Mouse (Mus musculus) common myeloid progenitor, adult 5-6 weeks (primary cell): ENCODE measurements around the gene Dnajc28. TPM values are rescaled to one million over a fixed set of nuclear protein-coding genes. Genes with fewer than 3 reads are reported as not detected.
A peak's percentile ranks its signal among the peaks of the same experiment; 100 is the strongest.

ENCODE experiments used
- ATAC-seq: replicated peaks from 2 replicates; pipeline ENCODE4 v1.8.0; 2016; ENCODE audit warnings: low read depth, mild to moderate bottlenecking, moderate TSS enrichment, inconsistent platforms; ENCODE audit not compliant: poor library complexity, severe bottlenecking
- total RNA-seq: library from RNA; stranded (forward); fragments of 200-1000, 187-1606 nt; gene quantifications from 2 replicates; pipeline ENCODE4 v1.2.3, GENCODE M21; 2017

Dnajc28 gene
- total RNA-seq, 1 experiment from 2014 or later = 7.4 TPM

DNA sequence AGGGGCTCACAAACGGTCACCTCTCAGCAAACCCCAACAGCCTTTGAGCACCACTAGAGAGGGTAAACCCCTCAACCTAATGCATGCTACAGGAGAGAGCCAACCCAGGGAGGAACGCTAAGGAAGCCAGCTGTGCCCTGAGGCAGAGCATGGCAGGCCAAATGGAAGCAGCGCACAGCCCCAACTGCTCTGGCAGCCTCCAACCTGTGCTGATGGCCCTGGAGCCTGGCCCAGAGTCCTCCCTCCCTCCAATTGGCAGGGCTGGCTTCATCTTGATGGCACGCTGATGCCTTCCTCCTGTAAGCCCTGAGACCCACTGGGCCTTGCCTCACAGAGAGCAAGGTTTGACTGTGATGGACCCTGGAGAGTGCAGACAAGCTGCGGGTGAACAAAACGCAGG, 23.8 kb downstream of the Dnajc28 start:
- ATAC-seq = no peak

DNA sequence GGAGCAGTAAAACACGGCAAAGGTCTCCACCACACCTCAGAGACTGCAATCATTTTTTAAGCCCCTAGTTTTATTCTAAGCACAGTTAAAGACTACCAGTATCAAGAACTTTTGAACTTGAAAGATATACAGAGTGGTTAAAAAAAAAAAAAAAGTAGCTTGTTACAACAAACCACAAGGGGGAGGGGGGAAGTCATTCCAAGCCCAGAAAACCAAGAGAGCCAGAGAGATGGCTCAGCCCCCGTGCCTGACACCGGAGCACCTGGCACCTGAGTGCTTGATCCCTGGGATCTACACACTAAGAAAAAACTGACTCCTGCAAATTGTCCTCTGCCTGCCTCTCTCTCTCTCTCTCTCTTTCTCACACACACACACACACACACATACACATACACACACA, 25.6 kb downstream of the Dnajc28 start:
- no peak for ATAC-seq

- ATAC-seq = no peak
Measured at GRCm38 (mm10) chr16:91592162-91592561, 26.7 kb downstream of the Dnajc28 start.

DNA sequence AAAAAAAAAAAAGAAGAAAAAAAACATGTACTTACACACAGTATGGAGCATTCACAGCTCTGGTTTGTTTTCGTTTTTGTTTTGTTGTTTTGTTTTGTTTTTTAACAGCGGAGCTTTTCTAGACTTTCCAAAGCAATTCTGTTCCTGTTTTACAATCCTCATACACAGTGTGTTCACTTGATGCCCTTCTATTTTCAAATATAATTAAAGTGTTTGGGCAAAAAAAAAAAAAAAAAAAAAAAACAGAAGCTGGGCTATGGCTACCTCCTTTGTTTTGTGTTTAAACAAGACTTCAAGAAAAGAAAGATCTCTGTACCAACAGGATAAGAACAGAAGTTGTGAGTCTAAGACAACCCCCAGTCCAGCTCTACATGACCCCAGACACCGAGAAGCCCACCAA, 30.1 kb downstream of the Dnajc28 start:
- no peak for ATAC-seq

- ATAC-seq = peak; percentile 56; the same call in 1 of the 2 replicates
Measured at GRCm38 (mm10) chr16:91587730-91588453, 30.9 kb downstream of the Dnajc28 start.

DNA sequence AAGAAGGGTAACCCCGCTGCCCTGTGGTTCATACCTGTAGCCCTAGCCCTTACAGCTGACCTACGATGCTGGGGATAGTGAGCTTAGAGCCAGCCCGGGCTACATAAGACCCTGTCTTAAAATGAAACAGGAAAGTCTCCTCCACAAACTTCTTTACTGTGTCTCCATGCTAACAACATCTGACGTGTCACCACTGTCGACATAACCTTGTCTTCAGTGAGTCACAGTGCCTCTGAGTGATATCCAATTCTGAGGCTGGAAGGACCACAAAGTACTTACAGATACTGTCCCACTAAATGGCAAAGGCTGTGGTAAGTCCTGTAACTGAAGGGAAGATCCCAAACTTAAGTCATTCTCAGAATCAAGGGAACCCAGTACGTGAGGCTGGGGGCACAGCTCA, 32.6 kb downstream of the Dnajc28 start:
- ATAC-seq = no peak

GRCm38 (mm10) chr16:91585617-91586016, 33.2 kb downstream of the Dnajc28 start:
- no peak for ATAC-seq

DNA sequence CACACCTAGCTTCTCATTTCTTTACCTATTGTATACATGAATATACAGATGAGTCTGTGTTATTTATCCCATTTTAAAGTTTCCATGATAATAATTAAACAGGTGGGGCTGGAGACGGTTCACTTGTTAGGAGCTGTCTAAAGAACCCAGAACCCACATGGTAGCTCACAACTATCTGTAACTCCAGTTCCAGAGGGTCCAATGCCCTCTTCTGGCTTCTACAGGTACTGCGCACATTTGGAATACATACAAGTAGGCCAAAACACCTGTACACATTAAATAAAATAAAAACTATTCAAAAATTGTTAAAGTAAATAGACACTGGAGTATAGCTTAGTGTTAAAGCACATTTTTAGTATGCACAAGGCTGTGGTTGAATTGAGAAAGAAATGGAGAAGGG, 36.5 kb downstream of the Dnajc28 start:
- peak; percentile 56; the same call in 1 of the 2 replicates for ATAC-seq

GRCm38 (mm10) chr16:91578980-91579720, 39.7 kb downstream of the Dnajc28 start:
- no peak for ATAC-seq

GRCm38 (mm10) chr16:91575151-91575550, 43.7 kb downstream of the Dnajc28 start:
- ATAC-seq = no peak

DNA sequence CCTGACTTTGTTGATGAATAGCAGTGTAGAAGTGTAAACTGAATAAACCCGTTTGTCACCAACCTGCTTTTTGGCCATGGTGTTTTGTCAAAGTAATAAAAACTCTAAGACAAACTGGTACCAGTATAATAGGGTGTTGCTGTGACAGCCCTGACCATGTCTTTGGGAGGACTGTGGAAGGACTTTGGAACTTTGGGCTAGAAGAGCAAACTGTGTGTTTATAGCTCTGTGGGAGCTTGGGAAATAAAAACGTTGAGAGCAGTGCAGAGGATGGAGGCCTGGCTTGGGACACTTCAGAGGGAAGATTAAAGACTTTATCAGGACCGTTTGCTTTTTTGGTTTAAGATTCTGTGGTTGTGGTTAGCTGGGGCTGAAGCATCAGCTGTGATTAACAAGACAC, 47.7 kb downstream of the Dnajc28 start:
- no peak for ATAC-seq

GRCm38 (mm10) chr16:91568960-91569359, 49.9 kb downstream of the Dnajc28 start:
- no peak for ATAC-seq

DNA sequence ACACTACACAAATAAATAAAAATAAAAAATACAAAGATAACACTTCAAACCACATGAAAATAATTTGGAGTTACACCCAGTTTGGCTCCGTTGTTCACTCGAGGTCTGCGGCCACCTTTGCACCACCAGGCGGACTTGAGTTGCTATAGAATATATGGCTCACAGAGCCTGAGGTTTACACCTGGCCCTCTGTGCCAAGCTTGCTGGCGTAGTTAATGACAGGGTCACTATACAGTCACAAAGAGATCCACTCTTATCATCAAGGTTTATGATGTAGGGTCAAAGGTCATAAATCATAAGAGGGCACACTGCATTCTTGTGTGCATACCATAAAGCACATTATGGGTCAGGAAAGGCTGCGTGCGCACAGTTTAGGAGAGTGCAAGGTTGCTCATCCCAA, 52.8 kb downstream of the Dnajc28 start:
- no peak for ATAC-seq

- ATAC-seq = no peak
Measured at GRCm38 (mm10) chr16:91565292-91565951, 53.4 kb downstream of the Dnajc28 start.

GRCm38 (mm10) chr16:91564580-91565291, 54.1 kb downstream of the Dnajc28 start:
- no peak for ATAC-seq

Other genes with a start within 250 kb of the Dnajc28 start
- gene Ifnar2, start 246.2 kb downstream of the Dnajc28 start, total RNA-seq = 88.3 and 115 TPM in 2 replicates
- gene Gm21970, start 227.3 kb downstream of the Dnajc28 start, total RNA-seq = not detected in 2 replicates
- gene Il10rb, start 212.9 kb downstream of the Dnajc28 start, total RNA-seq = 34.8 and 53.2 TPM in 2 replicates
- 34.6 and 43.3 TPM in 2 replicates for gene Ifnar1, start 133.8 kb downstream of the Dnajc28 start, total RNA-seq
- gene Ifngr2, start 72.0 kb downstream of the Dnajc28 start, total RNA-seq = 6.1 and 6.7 TPM in 2 replicates
- 8.6 and 12.7 TPM in 2 replicates for gene Tmem50b, start 21.2 kb downstream of the Dnajc28 start, total RNA-seq
- gene Gart, start 27.9 kb upstream of the Dnajc28 start, total RNA-seq = 233 and 304 TPM in 2 replicates
- gene Son, start 28.5 kb upstream of the Dnajc28 start, total RNA-seq = 241 and 272 TPM in 2 replicates
- 28.7 and 70.0 TPM in 2 replicates for gene Donson, start 69.7 kb upstream of the Dnajc28 start, total RNA-seq
- 93.2 and 100 TPM in 2 replicates for gene Cryzl1, start 109.9 kb upstream of the Dnajc28 start, total RNA-seq
- gene Itsn1, start 110.3 kb upstream of the Dnajc28 start, total RNA-seq = 10.7 and 16.6 TPM in 2 replicates